19 mouse cellular contexts compared by ENCODE assay signal in the genomic region with DNA sequence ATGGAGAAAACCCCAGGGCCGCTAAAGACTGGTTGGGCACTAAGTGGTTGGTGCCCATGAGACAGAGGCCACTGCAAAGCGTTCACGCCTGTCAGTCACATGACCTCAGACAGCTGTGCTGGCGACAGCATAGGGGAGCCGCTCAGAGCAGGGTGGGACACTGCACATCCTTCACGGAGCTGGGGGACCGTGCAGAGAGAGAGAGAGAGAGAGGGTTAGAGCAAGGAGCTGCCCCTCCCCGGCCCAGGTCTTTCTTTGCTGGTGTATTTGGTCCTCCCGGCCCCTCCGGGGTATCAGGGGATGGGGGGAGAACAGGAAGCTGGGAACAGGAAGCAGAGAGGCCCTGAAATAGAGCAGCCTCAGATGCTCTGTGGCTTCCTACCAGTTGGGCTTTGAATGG.
DNase-seq lines count a peak whose midpoint lies in the region; ATAC-seq and TF ChIP-seq lines count a peak whose summit lies in the region.
"Had no signal": no experiment of that assay in that cellular context is flagged by ENCODE, and none has a peak within 500 bp of the region (broad histone marks: within the 10 kb centered on the region; RNA-seq: fewer than 3 reads in every experiment).

No protein-coding gene starts in this region.

- TF ChIP-seq CTCF in heart, adult 2 months (IDR thresholded peaks at IDR 0.05): no peak

- peaks cover 13% of the 10 kb centered on the region for H3K4me1 ChIP-seq in heart, embryonic 10.5 days
- no peaks in the 10 kb centered on the region for H3K4me1 ChIP-seq in heart, adult 2 months (ENCODE audit: control insufficient read depth, insufficient read depth, low read length)
- H3K4me1 ChIP-seq in midbrain, embryonic 13.5 days (replicated peaks): peaks cover 7% of the 10 kb centered on the region; the same call in 1 of the 2 replicates
- peaks cover 12% of the 10 kb centered on the region for H3K4me1 ChIP-seq in midbrain, embryonic 10.5 days

- H3K27me3 ChIP-seq in heart, embryonic 10.5 days (ENCODE audit: insufficient read depth, poor library complexity, severe bottlenecking): peaks cover 5% of the 10 kb centered on the region; the same call in 1 of the 2 replicates
- no peaks in the 10 kb centered on the region for H3K27me3 ChIP-seq in heart, adult 2 months (ENCODE audit: control insufficient read depth, insufficient read depth, low read length)
- H3K27me3 ChIP-seq in midbrain, embryonic 13.5 days: no peaks in the 10 kb centered on the region
- no peaks in the 10 kb centered on the region for H3K27me3 ChIP-seq in midbrain, embryonic 10.5 days (ENCODE audit: low read depth, poor library complexity, severe bottlenecking)
- no peaks in the 10 kb centered on the region for H3K27me3 ChIP-seq in splenic B cell, adult 2 months (ENCODE audit: control insufficient read depth, insufficient read depth, low read length, poor library complexity, severe bottlenecking)
- H3K27me3 ChIP-seq: limb, embryonic 13.5 days had no signal

- intact Hi-C loops in heart, adult 2 months (cut with DNase I): no loop called here

- no peaks in the 10 kb centered on the region for H3K79me2 ChIP-seq in heart, adult 2 months (replicated peaks; ENCODE audit: control insufficient read depth, insufficient read depth, low read length)

- H3K27ac ChIP-seq in heart, embryonic 10.5 days: peak overlapping the region; percentile 12; the same call in 1 of the 2 replicates
- H3K27ac ChIP-seq in heart, adult 2 months: no peak overlapping the region
- H3K27ac ChIP-seq in midbrain, embryonic 13.5 days: no peak overlapping the region
- H3K27ac ChIP-seq in midbrain, embryonic 10.5 days (replicated peaks): no peak overlapping the region
- H3K27ac ChIP-seq: hindbrain, postnatal 0 days; limb, embryonic 13.5 days had no signal

- no peak for TF ChIP-seq POLR2A in heart, adult 2 months (IDR thresholded peaks at IDR 0.05; ENCODE audit: insufficient read depth, low read depth, low read length)

- 0 out of 2 replicates have a peak, but pooled peaks have one; percentile 27 for ATAC-seq in midbrain, embryonic 13.5 days
- ATAC-seq: hindbrain, postnatal 0 days; liver, postnatal 0 days had no signal

- no peak overlapping the region for H3K9ac ChIP-seq in heart, adult 2 months (ENCODE audit: low read depth, low read length)
- H3K9ac ChIP-seq in midbrain, embryonic 13.5 days (replicated peaks): no peak overlapping the region
- H3K9ac ChIP-seq: liver, postnatal 0 days had no signal

- no peaks in the 10 kb centered on the region for H3K9me3 ChIP-seq in heart, embryonic 10.5 days
- H3K9me3 ChIP-seq in midbrain, embryonic 13.5 days: no peaks in the 10 kb centered on the region
- no peaks in the 10 kb centered on the region for H3K9me3 ChIP-seq in midbrain, embryonic 10.5 days (replicated peaks)
- H3K9me3 ChIP-seq: limb, embryonic 13.5 days had no signal

- H3K4me2 ChIP-seq in midbrain, embryonic 13.5 days (replicated peaks): no peak overlapping the region
- H3K4me2 ChIP-seq: midbrain, embryonic 11.5 days had no signal

- WGBS in heart, embryonic 10.5 days: 56% methylated on average over 10 of the region's 10 CpGs
- 45% methylated on average over 10 of the region's 10 CpGs for WGBS in heart, adult 2 months
- 75% methylated on average over 10 of the region's 10 CpGs for whole genome bisulfite sequencing in midbrain, embryonic 13.5 days
- 85% methylated on average over 10 of the region's 10 CpGs for WGBS in midbrain, embryonic 10.5 days

- no peak overlapping the region for H3K4me3 ChIP-seq in heart, embryonic 10.5 days
- no peak overlapping the region for H3K4me3 ChIP-seq in heart, adult 2 months
- no peak overlapping the region for H3K4me3 ChIP-seq in midbrain, embryonic 13.5 days (replicated peaks)
- no peak overlapping the region for H3K4me3 ChIP-seq in midbrain, embryonic 10.5 days
- H3K4me3 ChIP-seq: limb, embryonic 13.5 days had no signal

- no peaks in the 10 kb centered on the region for H3K36me3 ChIP-seq in heart, embryonic 10.5 days
- no peaks in the 10 kb centered on the region for H3K36me3 ChIP-seq in heart, adult 2 months (ENCODE audit: control insufficient read depth, insufficient read depth, low read length)
- no peaks in the 10 kb centered on the region for H3K36me3 ChIP-seq in midbrain, embryonic 13.5 days
- no peaks in the 10 kb centered on the region for H3K36me3 ChIP-seq in midbrain, embryonic 10.5 days
- no peaks in the 10 kb centered on the region for H3K36me3 ChIP-seq in splenic B cell, adult 2 months (ENCODE audit: control insufficient read depth, insufficient read depth, low read length, poor library complexity, severe bottlenecking)
- H3K36me3 ChIP-seq: limb, embryonic 13.5 days had no signal

- TF ChIP-seq EP300 in heart, adult 2 months (IDR thresholded peaks at IDR 0.05; ENCODE audit: insufficient read depth, low read depth, low read length): no peak

- DNase-seq in heart, embryonic 10.5 days (ENCODE audit: low spot score): no peak
- DNase-seq in heart, adult 2 months: no peak
- DNase-seq in midbrain, embryonic 10.5 days (ENCODE audit: low spot score): no peak
- DNase-seq in splenic B cell, adult 2 months (ENCODE audit: low read depth, low spot score): peak; percentile 24
- peak; percentile 71 for DNase-seq in thymus, postnatal 4 days
- DNase-seq in layer of hippocampus, postnatal 10 days (ENCODE audit: low spot score in 2 of 2): no peak
- DNase-seq in c-Kit-positive CD71-positive TER-119-positive erythroid progenitor cells, embryonic 14.5 days (ENCODE audit: low spot score): no peak
- DNase-seq: adrenal gland, postnatal 14 days; cerebellum, adult 18-20 months; heart, adult 18-20 months; heart, postnatal 36 days; kidney, adult 8-10 months; liver, postnatal 0 days; lung, postnatal 14 days; right cerebral cortex, postnatal 4 days had no signal

Comparison
In these comparisons a context has a peak if more than half of its experiments do, and no peak if none do; other contexts are left out.
1. DNase-seq: peak in splenic B cell, adult 2 months (single experiment) and thymus, postnatal 4 days (single experiment); none in heart, embryonic 10.5 days (single experiment), heart, adult 2 months (0 of 2), midbrain, embryonic 10.5 days (single experiment), layer of hippocampus, postnatal 10 days (0 of 2) and c-Kit-positive CD71-positive TER-119-positive erythroid progenitor cells, embryonic 14.5 days (single experiment).